Mouse (Mus musculus): ENCODE measurements around the gene Ostm1. TPM values are rescaled to one million over a fixed set of nuclear protein-coding genes. Genes with fewer than 3 reads are reported as not detected.

Ostm1 gene
- polyA plus RNA-seq, 1 experiment from 2014 or later, result 23.9 TPM

DNA sequence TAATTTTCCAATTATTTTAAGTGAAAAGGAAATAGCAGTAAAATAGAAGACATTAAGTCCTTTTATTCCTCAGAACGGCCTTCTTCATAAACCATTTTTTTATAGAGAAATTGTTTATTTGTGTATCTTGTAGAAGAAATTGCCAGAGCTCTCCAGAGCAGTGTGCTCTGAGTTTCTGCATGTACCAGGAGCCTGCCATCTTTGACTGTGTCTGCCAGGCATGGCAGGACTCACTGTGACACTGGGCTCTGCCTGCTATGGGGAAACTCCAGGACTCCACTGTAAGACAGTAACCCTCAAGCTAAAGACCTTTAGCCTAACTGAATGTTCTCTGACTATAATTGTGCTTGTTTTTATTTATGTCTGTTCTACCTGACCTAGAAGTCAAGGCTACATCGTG, 107.4 kb downstream of the Ostm1 start:
- Histone ChIP-seq H3K27me3 (replicated peaks; ENCODE audit: insufficient read depth, low read length) (no peaks in the 10 kb centered on the region), H3K27ac (ENCODE audit: low read length) (no peak overlapping the region), H3K4me2 (replicated peaks; ENCODE audit: low read depth, low read length) (no peak overlapping the region), H3K9me3 (ENCODE audit: low read length) (no peaks in the 10 kb centered on the region), H3K36me3 (ENCODE audit: insufficient read depth, low read length) (no peaks in the 10 kb centered on the region), H3K4me3 (ENCODE audit: low read depth, low read length) (no peak overlapping the region), H3K4me1 (ENCODE audit: insufficient read depth, low read depth, low read length) (no peaks in the 10 kb centered on the region), H3K9ac (replicated peaks; ENCODE audit: low read depth) (no peak overlapping the region)
- no peak for TF ChIP-seq EP300 (IDR thresholded peaks at IDR 0.05)
- ATAC-seq (no peak), DNase-seq (ENCODE audit: low spot score) (no peak)
- WGBS, result 76% methylated on average over 2 of the region's 2 CpGs

- Histone ChIP-seq H3K9ac (replicated peaks; ENCODE audit: low read depth) (no peak overlapping the region), H3K4me2 (replicated peaks; ENCODE audit: low read depth, low read length) (no peak overlapping the region), H3K9me3 (ENCODE audit: low read length) (no peaks in the 10 kb centered on the region), H3K4me1 (ENCODE audit: insufficient read depth, low read depth, low read length) (no peaks in the 10 kb centered on the region), H3K36me3 (ENCODE audit: insufficient read depth, low read length) (no peaks in the 10 kb centered on the region), H3K4me3 (ENCODE audit: low read depth, low read length) (no peak overlapping the region), H3K27me3 (replicated peaks; ENCODE audit: insufficient read depth, low read length) (no peaks in the 10 kb centered on the region), H3K27ac (ENCODE audit: low read length) (no peak overlapping the region)
- no peak for DNase-seq (ENCODE audit: low spot score)
- no peak for TF ChIP-seq EP300 (IDR thresholded peaks at IDR 0.05)
- TF ChIP-seq CTCF (IDR thresholded peaks at IDR 0.05), result no peak
- ATAC-seq, result no peak
- 68% methylated on average over 2 of the region's 2 CpGs for WGBS
Observed at GRCm38 (mm10) chr10:42692095-42692494, 108.5 kb downstream of the Ostm1 start.

DNA sequence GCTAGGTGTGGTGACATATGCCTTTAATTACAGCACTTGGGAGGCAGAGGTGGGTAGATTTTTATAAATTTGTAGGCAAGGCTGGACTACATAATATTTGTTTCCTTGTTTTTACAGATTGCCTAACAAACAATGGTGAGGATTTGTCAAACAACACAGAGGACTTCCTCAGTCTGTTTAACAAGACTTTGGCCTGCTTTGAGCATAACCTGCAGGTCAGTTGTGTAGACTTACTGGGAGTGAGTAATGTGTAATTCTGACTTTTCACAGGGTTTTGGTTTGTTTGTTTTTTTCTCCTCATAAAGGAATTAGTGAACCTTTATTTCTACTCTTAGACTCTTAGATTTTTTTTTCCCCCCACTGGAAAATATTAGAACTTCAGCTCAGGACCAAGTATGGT, 109.2 kb downstream of the Ostm1 start:
- Histone ChIP-seq H3K9ac (replicated peaks; ENCODE audit: low read depth) (no peak overlapping the region), H3K9me3 (ENCODE audit: low read length) (no peaks in the 10 kb centered on the region), H3K4me3 (ENCODE audit: low read depth, low read length) (no peak overlapping the region), H3K27ac (ENCODE audit: low read length) (no peak overlapping the region), H3K4me1 (ENCODE audit: insufficient read depth, low read depth, low read length) (no peaks in the 10 kb centered on the region), H3K4me2 (replicated peaks; ENCODE audit: low read depth, low read length) (no peak overlapping the region), H3K27me3 (replicated peaks; ENCODE audit: insufficient read depth, low read length) (no peaks in the 10 kb centered on the region), H3K36me3 (ENCODE audit: insufficient read depth, low read length) (no peaks in the 10 kb centered on the region)
- DNase-seq (ENCODE audit: low spot score) (no peak), ATAC-seq (no peak)
- TF ChIP-seq EP300 (IDR thresholded peaks at IDR 0.05), result no peak
- no peak for TF ChIP-seq CTCF (IDR thresholded peaks at IDR 0.05)

DNA sequence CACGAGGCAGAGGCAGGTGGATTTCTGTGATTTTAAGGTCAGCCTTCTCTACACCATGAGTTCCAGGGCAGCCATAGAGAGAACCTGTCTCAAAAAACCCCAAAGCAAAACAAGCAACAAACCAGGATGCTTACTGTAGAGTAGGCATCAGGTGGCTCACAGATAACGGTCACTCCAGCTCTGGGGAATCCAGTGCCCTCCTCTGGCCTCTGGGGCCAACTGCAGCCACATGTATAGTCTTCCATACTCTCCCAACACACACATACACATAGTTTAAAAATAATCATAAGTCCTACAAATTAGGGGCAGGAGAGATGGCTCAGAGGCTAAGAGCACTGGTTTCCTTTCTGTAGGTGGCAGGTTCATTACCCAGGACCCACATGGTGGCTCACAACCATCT, 109.9 kb downstream of the Ostm1 start:
- H3K27me3 ChIP-seq (replicated peaks; ENCODE audit: insufficient read depth, low read length), result no peaks in the 10 kb centered on the region
- no peak for DNase-seq (ENCODE audit: low spot score)
- no peaks in the 10 kb centered on the region for H3K4me1 ChIP-seq (ENCODE audit: insufficient read depth, low read depth, low read length)
- H3K4me2 ChIP-seq (replicated peaks; ENCODE audit: low read depth, low read length), result no peak overlapping the region
- TF ChIP-seq CTCF (IDR thresholded peaks at IDR 0.05), result peak; percentile 28
- no peak for TF ChIP-seq EP300 (IDR thresholded peaks at IDR 0.05)
- no peaks in the 10 kb centered on the region for H3K36me3 ChIP-seq (ENCODE audit: insufficient read depth, low read length)
- ATAC-seq, result no peak
- H3K4me3 ChIP-seq (ENCODE audit: low read depth, low read length), result no peak overlapping the region
- no peak overlapping the region for H3K27ac ChIP-seq (ENCODE audit: low read length)
- WGBS, result 79% methylated on average over 2 of the region's 2 CpGs
- H3K9me3 ChIP-seq (ENCODE audit: low read length), result no peaks in the 10 kb centered on the region
- H3K9ac ChIP-seq (replicated peaks; ENCODE audit: low read depth), result no peak overlapping the region

DNA sequence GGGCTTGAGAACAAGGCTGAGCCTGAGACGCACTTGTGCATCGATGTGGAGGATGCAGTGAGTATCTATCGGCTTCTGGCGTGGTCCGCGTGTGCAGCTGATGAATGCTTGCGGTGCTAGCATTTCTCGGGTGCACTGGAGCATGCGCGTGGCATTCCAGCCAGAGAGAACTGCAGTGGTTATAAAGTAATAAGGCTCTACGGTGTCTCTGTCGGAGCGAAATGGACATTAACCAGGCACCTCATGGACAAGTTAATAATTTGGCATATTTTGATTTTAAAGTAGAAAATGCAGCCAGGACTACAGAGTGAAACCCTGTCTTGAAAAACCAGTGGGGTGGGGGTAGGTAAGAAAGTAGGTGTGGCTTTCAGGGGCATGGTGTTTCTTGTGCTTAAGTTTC, 112.7 kb downstream of the Ostm1 start:
- Histone ChIP-seq H3K36me3 (ENCODE audit: insufficient read depth, low read length) (no peaks in the 10 kb centered on the region), H3K4me2 (replicated peaks; ENCODE audit: low read depth, low read length) (no peak overlapping the region), H3K9me3 (ENCODE audit: low read length) (no peaks in the 10 kb centered on the region), H3K27me3 (replicated peaks; ENCODE audit: insufficient read depth, low read length) (no peaks in the 10 kb centered on the region), H3K4me3 (ENCODE audit: low read depth, low read length) (no peak overlapping the region), H3K27ac (ENCODE audit: low read length) (no peak overlapping the region), H3K4me1 (ENCODE audit: insufficient read depth, low read depth, low read length) (no peaks in the 10 kb centered on the region), H3K9ac (replicated peaks; ENCODE audit: low read depth) (no peak overlapping the region)
- TF ChIP-seq CTCF (IDR thresholded peaks at IDR 0.05) (no peak), EP300 (IDR thresholded peaks at IDR 0.05) (no peak)
- ATAC-seq (no peak), DNase-seq (ENCODE audit: low spot score) (no peak)
- WGBS, result 92% methylated on average over 13 of the region's 13 CpGs

DNA sequence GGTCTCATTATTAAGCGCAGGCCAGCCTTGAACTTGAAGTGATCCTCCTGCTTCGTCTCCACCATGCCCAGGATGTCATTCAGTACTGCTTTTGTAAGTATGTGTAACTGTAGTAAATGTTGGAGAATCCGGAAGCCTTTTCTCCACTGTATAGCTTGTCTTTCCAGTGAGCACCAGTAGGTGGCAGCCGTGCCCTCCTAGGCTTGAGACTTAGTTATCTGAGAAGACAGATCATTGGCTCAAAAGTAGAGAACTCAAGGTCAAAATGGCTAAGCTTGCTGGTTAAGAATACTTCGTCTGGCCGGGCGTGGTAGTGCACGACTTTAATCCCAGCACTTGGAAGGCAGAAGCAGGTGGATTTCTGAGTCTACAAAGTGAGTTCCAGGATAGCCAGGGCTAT, 113.4 kb downstream of the Ostm1 start:
- Histone ChIP-seq H3K36me3 (ENCODE audit: insufficient read depth, low read length) (no peaks in the 10 kb centered on the region), H3K9me3 (ENCODE audit: low read length) (no peaks in the 10 kb centered on the region), H3K4me1 (ENCODE audit: insufficient read depth, low read depth, low read length) (no peaks in the 10 kb centered on the region), H3K27me3 (replicated peaks; ENCODE audit: insufficient read depth, low read length) (no peaks in the 10 kb centered on the region), H3K4me3 (ENCODE audit: low read depth, low read length) (no peak overlapping the region), H3K27ac (ENCODE audit: low read length) (no peak overlapping the region), H3K4me2 (replicated peaks; ENCODE audit: low read depth, low read length) (no peak overlapping the region), H3K9ac (replicated peaks; ENCODE audit: low read depth) (no peak overlapping the region)
- WGBS, result 29% methylated on average over 8 of the region's 8 CpGs
- DNase-seq (ENCODE audit: low spot score) (peak; percentile 79), ATAC-seq (peak; percentile 33; the same call in 1 of the 2 replicates)
- peak; percentile 88 for TF ChIP-seq CTCF (IDR thresholded peaks at IDR 0.05)
- no peak for TF ChIP-seq EP300 (IDR thresholded peaks at IDR 0.05)

GRCm38 (mm10) chr10:42698375-42698774, 114.8 kb downstream of the Ostm1 start:
- Histone ChIP-seq H3K4me3 (ENCODE audit: low read depth, low read length) (no peak overlapping the region), H3K4me1 (ENCODE audit: insufficient read depth, low read depth, low read length) (no peaks in the 10 kb centered on the region), H3K9ac (replicated peaks; ENCODE audit: low read depth) (no peak overlapping the region), H3K36me3 (ENCODE audit: insufficient read depth, low read length) (no peaks in the 10 kb centered on the region), H3K4me2 (replicated peaks; ENCODE audit: low read depth, low read length) (no peak overlapping the region), H3K27me3 (replicated peaks; ENCODE audit: insufficient read depth, low read length) (no peaks in the 10 kb centered on the region), H3K9me3 (ENCODE audit: low read length) (no peaks in the 10 kb centered on the region), H3K27ac (ENCODE audit: low read length) (no peak overlapping the region)
- no peak for ATAC-seq
- TF ChIP-seq EP300 (IDR thresholded peaks at IDR 0.05), result no peak
- no peak for TF ChIP-seq CTCF (IDR thresholded peaks at IDR 0.05)
- DNase-seq (ENCODE audit: low spot score), result no peak
- WGBS, result 84% methylated on average over 9 of the region's 9 CpGs
